Mouse (Mus musculus) lung, postnatal 0 days (tissue): Measurements from ENCODE around the gene Jazf1.

Experiments used
- CTCF ChIP-seq: IDR thresholded peaks from 2 replicates; pipeline ENCODE4 v1.5.1; 2016; ENCODE audit warnings: antibody characterized with exemption, mild to moderate bottlenecking
- EP300 ChIP-seq: IDR thresholded peaks from 2 replicates; pipeline ENCODE4 v1.6.1; 2016; ENCODE audit warnings: antibody characterized with exemption, mild to moderate bottlenecking, control low read depth

- TF ChIP-seq CTCF (no peak), EP300 (no peak)
Measured at GRCm38 (mm10) chr6:53005544-53005943, 62.9 kb downstream of the Jazf1 start.
